Mouse (Mus musculus) activated CD4-positive, CD25-positive, alpha-beta regulatory T cell (primary cell): ENCODE results near the gene Ttyh3. TPM values are rescaled to one million over a fixed set of nuclear protein-coding genes. Genes with fewer than 3 reads are reported as not detected.

Source experiments
- polyA plus RNA-seq, 2 experiments: library from polyadenylated mRNA; unstranded; fragments of 100-300 nt; shearing (Covaris generic); gene quantifications; one replicate each; pipeline ENCODE4 v1.2.1; 2017

Gene Ttyh3
- 10 to 100 TPM; 25.6 to 27.6 TPM for polyA plus RNA-seq

DNA sequence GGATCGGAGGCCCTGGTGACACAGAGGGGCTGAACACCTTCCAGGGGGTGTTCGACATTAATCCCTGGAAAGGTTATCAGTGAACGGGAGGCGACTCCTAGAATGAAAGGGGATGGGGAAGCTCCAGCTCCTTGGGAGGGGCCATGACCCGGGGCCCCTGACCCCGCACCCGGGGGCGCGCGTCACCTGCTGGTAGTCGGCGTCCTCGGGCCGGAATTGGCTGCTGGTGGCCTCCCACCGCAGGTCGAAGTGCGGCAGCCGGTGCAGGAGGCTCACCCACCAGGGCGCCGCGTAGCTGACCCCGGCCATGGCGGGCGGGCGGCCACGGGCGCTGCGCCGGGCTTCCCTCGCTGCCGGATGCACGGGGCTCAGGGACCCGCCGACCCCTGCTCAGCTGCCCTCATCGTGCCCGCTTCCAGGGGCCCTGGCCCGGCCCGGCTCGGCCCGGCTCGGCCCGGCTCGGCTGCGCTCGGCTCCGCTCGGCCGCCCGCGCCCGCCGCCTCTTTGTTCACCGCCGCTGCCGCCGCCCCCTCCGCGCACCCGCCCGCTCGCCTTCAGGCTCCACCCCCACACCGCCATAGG, at the start of gene Ttyh3:
Gene Ttyh3, minus strand, starts transcription at position 513 of the 582 bp plus-strand sequence.

DNA sequence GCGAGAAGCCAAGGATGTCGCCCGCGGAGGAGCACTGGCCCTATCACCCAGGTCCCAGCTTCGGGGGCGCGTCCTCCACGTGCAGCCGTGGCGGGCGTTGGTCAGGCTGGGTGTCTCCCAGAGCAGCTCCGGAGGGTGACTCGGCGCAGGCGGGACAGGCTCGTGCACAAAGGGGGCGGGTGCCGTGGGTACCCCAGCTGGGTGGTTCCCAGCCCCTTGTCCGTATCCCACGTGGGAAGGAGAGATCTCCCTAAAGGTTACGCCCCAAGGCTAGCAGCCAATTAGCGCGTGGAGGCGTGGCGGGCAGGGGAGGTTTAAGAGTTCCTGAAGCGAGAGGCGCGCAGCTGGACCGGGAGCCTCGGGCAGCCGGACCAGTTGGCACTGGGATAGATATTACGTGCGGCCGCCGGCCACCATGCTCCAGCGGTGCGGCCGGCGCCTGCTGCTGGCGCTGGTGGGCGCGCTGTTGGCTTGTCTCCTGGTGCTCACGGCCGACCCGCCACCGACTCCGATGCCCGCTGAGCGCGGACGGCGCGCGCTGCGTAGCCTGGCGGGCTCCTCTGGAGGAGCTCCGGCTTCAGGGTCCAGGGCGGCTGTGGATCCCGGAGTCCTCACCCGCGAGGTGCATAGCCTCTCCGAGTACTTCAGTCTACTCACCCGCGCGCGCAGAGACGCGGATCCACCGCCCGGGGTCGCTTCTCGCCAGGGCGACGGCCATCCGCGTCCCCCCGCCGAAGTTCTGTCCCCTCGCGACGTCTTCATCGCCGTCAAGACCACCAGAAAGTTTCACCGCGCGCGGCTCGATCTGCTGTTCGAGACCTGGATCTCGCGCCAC, 41.6 kb downstream of the Ttyh3 start, which contains the start of gene Lfng:
Gene Lfng, plus strand, starts transcription at position 320 of the 835 bp plus-strand sequence.

Other genes starting within 250 kb of the Ttyh3 start
- gene Eif3b, start 229.7 kb downstream of the Ttyh3 start, polyA plus RNA-seq, result 100 to 1,000 TPM; 168 to 185 TPM
- gene Gm4869, start 203.4 kb downstream of the Ttyh3 start, polyA plus RNA-seq, result not detected
- 10 to 100 TPM; 31.1 to 43.3 TPM for gene Chst12, start 143.5 kb downstream of the Ttyh3 start, polyA plus RNA-seq
- 1 to 10 TPM; 5.6 to 6.6 TPM for gene Grifin, start 84.0 kb downstream of the Ttyh3 start, polyA plus RNA-seq
- gene Lfng, start 41.7 kb downstream of the Ttyh3 start, polyA plus RNA-seq, result 100 to 1,000 TPM; 339 to 349 TPM
- gene Iqce, start 53.3 kb upstream of the Ttyh3 start, polyA plus RNA-seq, result 10 to 100 TPM; 17.1 to 29.7 TPM
- gene Brat1, start 56.0 kb upstream of the Ttyh3 start, polyA plus RNA-seq, result 10 to 100 TPM; 17.4 to 26.2 TPM
- gene Amz1, start 75.1 kb upstream of the Ttyh3 start, polyA plus RNA-seq, result 1 to 10 TPM in 1 of 2 experiments, under 1 TPM in 1; 0.93 to 1.1 TPM
- 10 to 100 TPM; 21.9 to 25.7 TPM for gene Gna12, start 181.4 kb upstream of the Ttyh3 start, polyA plus RNA-seq